Mouse (Mus musculus): Measurements from ENCODE around the gene Rasip1. TPM values are rescaled to one million over a fixed set of nuclear protein-coding genes. Genes with fewer than 3 reads are reported as not detected.

Rasip1 gene
- polyA plus RNA-seq, 1 experiment from 2014 or later = 43.3 TPM

GRCm38 (mm10) chr7:45635711-45636688, 8.7 kb downstream of the Rasip1 start:
- H3K4me3 ChIP-seq (ENCODE audit: low read depth, low read length) = no peak overlapping the region
- WGBS = 41% methylated on average over 15 of the region's 15 CpGs

GRCm38 (mm10) chr7:45637710-45638109, 10.4 kb downstream of the Rasip1 start:
- Histone ChIP-seq H3K4me3 (ENCODE audit: low read depth, low read length) (no peak overlapping the region), H3K9ac (replicated peaks; ENCODE audit: low read depth) (no peak overlapping the region), H3K4me1 (ENCODE audit: insufficient read depth, low read depth, low read length) (peaks cover 30% of the 10 kb centered on the region), H3K4me2 (replicated peaks; ENCODE audit: low read depth, low read length) (no peak overlapping the region), H3K9me3 (ENCODE audit: low read length) (no peaks in the 10 kb centered on the region), H3K36me3 (ENCODE audit: insufficient read depth, low read length) (0 out of 2 replicates have a peak, but pooled peaks cover 5% of the 10 kb centered on the region), H3K27ac (ENCODE audit: low read length) (no peak overlapping the region), H3K27me3 (replicated peaks; ENCODE audit: insufficient read depth, low read length) (no peaks in the 10 kb centered on the region)
- DNase-seq (ENCODE audit: low spot score) = no peak
- TF ChIP-seq EP300 (IDR thresholded peaks at IDR 0.05) (no peak), CTCF (IDR thresholded peaks at IDR 0.05) (no peak)
- no peak for ATAC-seq
- WGBS = 82% methylated on average over 6 of the region's 6 CpGs

More at GRCm38 (mm10) chr7:45635711-45636688, 8.7 kb downstream of the Rasip1 start:
- TF ChIP-seq CTCF (IDR thresholded peaks at IDR 0.05) (no peak), EP300 (IDR thresholded peaks at IDR 0.05) (peak; percentile 38; the same call in 1 of the 2 replicates)
- H3K4me2 ChIP-seq (replicated peaks; ENCODE audit: low read depth, low read length) = no peak overlapping the region
- 0 out of 2 replicates have a peak, but pooled peaks cover 5% of the 10 kb centered on the region for H3K36me3 ChIP-seq (ENCODE audit: insufficient read depth, low read length)
- no peak overlapping the region for H3K9ac ChIP-seq (replicated peaks; ENCODE audit: low read depth)
- DNase-seq (ENCODE audit: low spot score) (peak; percentile 75), ATAC-seq (peak; percentile 33)
- no peaks in the 10 kb centered on the region for H3K27me3 ChIP-seq (replicated peaks; ENCODE audit: insufficient read depth, low read length)
- H3K4me1 ChIP-seq (ENCODE audit: insufficient read depth, low read depth, low read length) = peaks cover 23% of the 10 kb centered on the region; the same call in 1 of the 2 replicates
- H3K9me3 ChIP-seq (ENCODE audit: low read length) = no peaks in the 10 kb centered on the region
- peak overlapping the region; percentile 66 for H3K27ac ChIP-seq (ENCODE audit: low read length)

GRCm38 (mm10) chr7:45638623-45639401, 11.5 kb downstream of the Rasip1 start:
- H3K9me3 ChIP-seq (ENCODE audit: low read length) = no peaks in the 10 kb centered on the region
- H3K9ac ChIP-seq (replicated peaks; ENCODE audit: low read depth) = no peak overlapping the region
- TF ChIP-seq EP300 (IDR thresholded peaks at IDR 0.05) (no peak), CTCF (IDR thresholded peaks at IDR 0.05) (no peak)
- H3K27me3 ChIP-seq (replicated peaks; ENCODE audit: insufficient read depth, low read length) = no peaks in the 10 kb centered on the region
- DNase-seq (ENCODE audit: low spot score) (peak; percentile 98), ATAC-seq (peak; percentile 80)
- no peak overlapping the region; the same call in 1 of the 2 replicates for H3K4me3 ChIP-seq (ENCODE audit: low read depth, low read length)
- H3K36me3 ChIP-seq (ENCODE audit: insufficient read depth, low read length) = no peaks in the 10 kb centered on the region
- no peak overlapping the region; the same call in 1 of the 2 replicates for H3K4me2 ChIP-seq (replicated peaks; ENCODE audit: low read depth, low read length)
- peaks cover 35% of the 10 kb centered on the region for H3K4me1 ChIP-seq (ENCODE audit: insufficient read depth, low read depth, low read length)
- 38% methylated on average over 29 of the region's 29 CpGs for WGBS
- 0 out of 2 replicates have a peak overlapping the region, but pooled peaks have one; percentile 14 for H3K27ac ChIP-seq (ENCODE audit: low read length)

- Histone ChIP-seq H3K9me3 (ENCODE audit: low read length) (no peaks in the 10 kb centered on the region), H3K4me3 (ENCODE audit: low read depth, low read length) (no peak within 1 kb of the TSS), H3K4me1 (ENCODE audit: insufficient read depth, low read depth, low read length) (peaks cover 39% of the 10 kb centered on the region), H3K27ac (ENCODE audit: low read length) (peak within 1 kb of the TSS; percentile 38; the same call in 1 of the 2 replicates), H3K27me3 (replicated peaks; ENCODE audit: insufficient read depth, low read length) (no peaks in the 10 kb centered on the region), H3K36me3 (ENCODE audit: insufficient read depth, low read length) (no peaks in the 10 kb centered on the region), H3K9ac (replicated peaks; ENCODE audit: low read depth) (no peak within 1 kb of the TSS), H3K4me2 (replicated peaks; ENCODE audit: low read depth, low read length) (no peak within 1 kb of the TSS)
- no peak for ATAC-seq
- 32% methylated on average over 19 of the region's 19 CpGs for WGBS
- TF ChIP-seq CTCF (IDR thresholded peaks at IDR 0.05) (no peak), EP300 (IDR thresholded peaks at IDR 0.05) (no peak)
- no peak for DNase-seq (ENCODE audit: low spot score)
Measured at GRCm38 (mm10) chr7:45639561-45640027, 12.3 kb downstream of the Rasip1 start, which contains the start of gene Mamstr. Mamstr (plus strand) TSS chr7:45639977.

- no peak for DNase-seq (ENCODE audit: low spot score)
- Histone ChIP-seq H3K36me3 (ENCODE audit: insufficient read depth, low read length) (no peaks in the 10 kb centered on the region), H3K27me3 (replicated peaks; ENCODE audit: insufficient read depth, low read length) (no peaks in the 10 kb centered on the region), H3K4me1 (ENCODE audit: insufficient read depth, low read depth, low read length) (peaks cover 39% of the 10 kb centered on the region), H3K27ac (ENCODE audit: low read length) (peak overlapping the region; percentile 38; the same call in 1 of the 2 replicates), H3K4me2 (replicated peaks; ENCODE audit: low read depth, low read length) (no peak overlapping the region), H3K9me3 (ENCODE audit: low read length) (no peaks in the 10 kb centered on the region), H3K9ac (replicated peaks; ENCODE audit: low read depth) (no peak overlapping the region), H3K4me3 (ENCODE audit: low read depth, low read length) (no peak overlapping the region)
- ATAC-seq = no peak
- WGBS = 73% methylated on average over 19 of the region's 19 CpGs
- TF ChIP-seq CTCF (IDR thresholded peaks at IDR 0.05) (no peak), EP300 (IDR thresholded peaks at IDR 0.05) (no peak)
Measured at GRCm38 (mm10) chr7:45640191-45640957, 13.1 kb downstream of the Rasip1 start.
